Mouse (Mus musculus) liver, embryonic 18 days (tissue): ENCODE measurements around the gene Rbbp5. TPM values are rescaled to one million over a fixed set of nuclear protein-coding genes. Genes with fewer than 3 reads are reported as not detected.

Experiments
- polyA plus RNA-seq: library from polyadenylated mRNA; depleted of rRNA; stranded (reverse); fragments of >200 nt; gene quantifications from 2 replicates; pipeline ENCODE4 v1.2.3, GENCODE M21; 2012; rRNA removed

Gene Rbbp5
- 12.8 and 14.2 TPM in 2 replicates for polyA plus RNA-seq

DNA sequence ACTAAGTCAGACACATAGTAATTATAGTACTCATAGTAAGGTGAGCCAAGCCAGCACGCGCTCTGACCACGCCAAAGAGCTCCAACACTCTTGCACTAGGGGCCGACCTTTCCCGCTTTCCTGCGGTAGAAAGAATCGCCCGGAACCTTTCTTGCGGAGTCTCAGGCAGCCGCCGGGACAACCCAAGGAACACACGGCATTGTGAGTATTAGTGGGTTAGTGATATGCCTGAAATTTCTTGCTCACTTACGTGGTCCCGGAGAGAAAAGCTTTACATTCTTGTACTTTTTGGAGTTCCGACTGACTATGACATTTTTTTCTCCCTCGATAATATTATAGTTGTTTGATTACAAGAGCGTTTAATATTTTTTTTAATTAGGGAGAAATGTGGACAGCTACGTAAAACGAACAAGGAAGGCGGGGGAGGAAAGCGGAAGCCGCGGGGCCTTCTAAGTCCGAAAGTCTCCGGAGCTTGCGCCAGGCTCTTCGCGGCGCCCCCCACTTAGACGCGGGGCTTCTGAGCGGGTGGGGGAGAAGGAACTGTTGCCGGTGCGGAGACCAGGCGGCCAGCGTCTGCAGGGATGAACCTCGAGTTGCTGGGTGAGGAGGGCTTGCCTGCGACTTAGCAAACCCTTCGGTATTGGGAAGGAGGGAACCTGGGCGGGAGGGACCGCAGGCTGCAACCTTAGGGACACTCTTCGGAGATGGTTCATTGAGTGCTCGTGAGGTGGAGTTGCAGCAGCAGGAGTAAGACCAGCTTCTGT, at the start of gene Rbbp5:
Rbbp5 (plus strand) TSS at position 438 of the 764 bp plus-strand sequence.

DNA sequence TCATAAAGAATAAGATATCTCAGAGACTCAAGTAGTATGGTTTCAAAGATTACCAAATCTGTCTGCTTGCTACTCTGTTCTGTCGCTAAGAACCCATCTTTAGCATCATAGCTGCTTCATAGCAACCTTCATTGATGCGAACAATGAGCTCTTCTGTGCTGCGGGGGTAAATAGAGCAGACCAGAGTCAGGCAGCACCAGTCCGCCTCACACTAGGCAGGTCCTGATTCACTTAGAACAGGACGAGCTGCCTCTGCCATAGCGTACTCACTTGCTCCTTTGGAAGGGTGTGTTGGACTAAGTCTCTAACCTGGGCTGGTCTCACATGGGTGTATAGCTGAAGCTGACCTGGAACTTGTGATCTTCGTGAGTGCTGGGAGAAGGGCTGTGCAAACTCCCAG, 28.9 kb downstream of the Rbbp5 start, which contains the start of gene Tmem81:
Tmem81 (plus strand) TSS at position 173 of the 400 bp plus-strand sequence.

DNA sequence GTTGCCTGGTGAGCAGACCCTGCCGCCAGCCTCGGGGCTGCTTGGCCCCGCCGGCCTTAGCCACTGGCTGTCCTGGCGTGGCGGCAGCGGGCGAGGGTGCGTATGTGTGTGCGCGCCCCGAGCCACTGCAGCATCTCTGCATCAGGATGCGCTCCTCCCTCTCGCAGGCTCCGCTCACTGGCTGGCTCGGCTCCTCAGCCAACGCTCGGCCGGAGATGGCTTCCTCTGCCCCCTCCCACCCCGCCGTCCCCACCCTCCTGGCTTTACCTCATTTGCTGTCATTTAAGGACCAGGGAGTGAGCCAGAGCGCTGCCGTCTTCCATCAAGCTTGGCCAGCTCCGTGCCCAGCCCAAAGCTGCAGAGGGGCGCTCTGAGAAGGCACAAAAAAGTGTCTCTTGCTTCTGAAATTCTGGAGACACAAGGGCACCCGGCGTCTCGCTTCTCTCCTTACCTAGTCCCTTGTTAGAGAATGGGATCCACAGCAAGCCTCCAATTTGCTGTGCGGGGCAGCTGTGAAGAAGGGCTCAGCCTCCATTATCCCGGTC, 65.7 kb downstream of the Rbbp5 start, which contains the start of gene Cntn2:
Cntn2 (minus strand) TSS at position 495 of the 545 bp plus-strand sequence.

Other genes with a start within 250 kb of the Rbbp5 start
- not detected in 2 replicates for gene Gm10188, start 247.6 kb upstream of the Rbbp5 start, polyA plus RNA-seq
- 0.27 and 0.36 TPM in 2 replicates for gene Klhdc8a, start 178.7 kb upstream of the Rbbp5 start, polyA plus RNA-seq
- 3.1 and 3.7 TPM in 2 replicates for gene Nuak2, start 161.2 kb upstream of the Rbbp5 start, polyA plus RNA-seq
- gene Tmcc2, start 86.1 kb upstream of the Rbbp5 start, polyA plus RNA-seq, result 152 and 195 TPM in 2 replicates
- gene Dstyk, start 59.8 kb upstream of the Rbbp5 start, polyA plus RNA-seq, result 3.3 and 3.7 TPM in 2 replicates
- 1.2 and 1.5 TPM in 2 replicates for gene Tmem81, start 28.9 kb downstream of the Rbbp5 start, polyA plus RNA-seq
- gene Cntn2, start 65.9 kb downstream of the Rbbp5 start, polyA plus RNA-seq, result 0.05 and 0.10 TPM in 2 replicates